Mouse (Mus musculus) layer of hippocampus, adult 18-20 months (tissue): Measurements from ENCODE around the gene Rps10. TPM values are rescaled to one million over a fixed set of nuclear protein-coding genes. Genes with fewer than 3 reads are reported as not detected.

Experiments
- total RNA-seq, 2 experiments: library from RNA; stranded (reverse); gene quantifications; 2 replicates each; pipeline ENCODE4 v1.2.3; 2021

Gene Rps10
- total RNA-seq, 2 experiments from 2014 or later: 526 to 527 TPM

Other genes with a start within 250 kb of the Rps10 start
- gene Grm4, start 115.3 kb downstream of the Rps10 start, total RNA-seq: 10 to 100 TPM in 1 of 2 experiments, 1 to 10 TPM in 1; 9.2 to 12.8 TPM
- 10 to 100 TPM; 42.1 to 44.6 TPM for gene Hmga1, start 80.2 kb downstream of the Rps10 start, total RNA-seq
- 10 to 100 TPM; 66.6 to 67.1 TPM for gene AI413582, start 70.9 kb downstream of the Rps10 start, total RNA-seq
- 100 to 1,000 TPM; 521 to 525 TPM for gene Nudt3, start 13.2 kb downstream of the Rps10 start, total RNA-seq
- gene RPS10-NUDT3, start 1.4 kb downstream of the Rps10 start, total RNA-seq: 1 to 10 TPM in 1 of 2 experiments, not detected in 1; 1.9 TPM
- 100 to 1,000 TPM; 339 to 340 TPM for gene Pacsin1, start 18.8 kb upstream of the Rps10 start, total RNA-seq
- gene Spdef, start 92.3 kb upstream of the Rps10 start, total RNA-seq: not detected
- gene D17Wsu92e, start 184.0 kb upstream of the Rps10 start, total RNA-seq: 100 to 1,000 TPM; 199 TPM
- gene Snrpc, start 201.5 kb upstream of the Rps10 start, total RNA-seq: 10 to 100 TPM; 44.8 to 51.7 TPM
- 10 to 100 TPM; 13.7 to 14.5 TPM for gene Uhrf1bp1, start 219.8 kb upstream of the Rps10 start, total RNA-seq